Mouse (Mus musculus) intestine, postnatal 0 days (tissue): ENCODE data around the gene Maged1. TPM values are rescaled to one million over a fixed set of nuclear protein-coding genes. Genes with fewer than 3 reads are reported as not detected.

Source experiments
- ATAC-seq: fragments of 200-750 bp; cut with Nextera tagmentation; 2 replicates; pipeline ENCODE4 v1.8.0; 2017; ENCODE audit warnings: mild to moderate bottlenecking, moderate TSS enrichment, moderate library complexity
- H3K27ac ChIP-seq: fragments of 300-500 bp; sonication (generic); 2 replicates; pipeline ENCODE4 v1.5.1; 2014; ENCODE audit warnings: mild to moderate bottlenecking, low read depth, low read length, moderate library complexity
- H3K27me3 ChIP-seq: fragments of 300-500 bp; sonication (generic); replicated peaks from 2 replicates; pipeline ENCODE4 v1.6.1; 2014; ENCODE audit warnings: low read length, mixed read lengths; ENCODE audit not compliant: control insufficient read depth, insufficient read depth
- H3K36me3 ChIP-seq: fragments of 300-500 bp; sonication (generic); 2 replicates; pipeline ENCODE4 v1.6.1; 2014; ENCODE audit warnings: mild to moderate bottlenecking, moderate library complexity; ENCODE audit not compliant: control insufficient read depth, insufficient read depth
- H3K4me1 ChIP-seq: fragments of 300-500 bp; sonication (generic); replicated peaks from 2 replicates; pipeline ENCODE4 v1.6.1; 2014; ENCODE audit warnings: antibody characterized with exemption, low read length, mixed read lengths; ENCODE audit not compliant: control insufficient read depth, insufficient read depth
- H3K4me2 ChIP-seq: fragments of 300-500 bp; sonication (generic); replicated peaks from 2 replicates; pipeline ENCODE4 v1.6.1; 2014; ENCODE audit warnings: low read depth, mild to moderate bottlenecking, moderate library complexity
- H3K4me3 ChIP-seq: fragments of 300-500 bp; sonication (generic); 2 replicates; pipeline ENCODE4 v1.5.1; 2014; ENCODE audit warnings: low read depth, low read length
- H3K9ac ChIP-seq: fragments of 300-500 bp; sonication (generic); 2 replicates; pipeline ENCODE4 v1.6.1; 2014; ENCODE audit warnings: mild to moderate bottlenecking, low read depth, low read length
- H3K9me3 ChIP-seq: fragments of 300-500 bp; sonication (generic); 2 replicates; pipeline ENCODE4 v1.6.1; 2016; ENCODE audit warnings: mixed run types; ENCODE audit not compliant: control insufficient read depth
- CTCF ChIP-seq: sonication (generic); IDR thresholded peaks from 2 replicates; pipeline ENCODE4 v1.5.1; 2016; ENCODE audit warnings: low read depth, mild to moderate bottlenecking, control low read depth, antibody characterized with exemption, moderate library complexity
- WGBS: fragments of 180-500 bp; shearing (Covaris S2); extraction: QIAGEN DNeasy Blood & Tissue Kit; methylation state at CpG from one replicate; pipeline ENCODE4 v1.1.7; 2014; 5-methylcytosine and 5-hydroxymethylcytosine counted together
- polyA plus RNA-seq: library from polyadenylated mRNA; unstranded; fragments of >200 nt; fragmentation: Nextera tagmentation; extraction: Ambion mirVana; gene quantifications from 2 replicates; pipeline ENCODE4 v1.2.1, GENCODE M21; 2015

The Maged1 gene
- polyA plus RNA-seq, 1 experiment from 2014 or later, result 121 TPM

GRCm38 (mm10) chrX:94542536-94542935 is 593 bp upstream of the Maged1 start:
- Histone ChIP-seq H3K27ac (no peak overlapping the region), H3K4me3 (peak overlapping the region; percentile 62), H3K27me3 (no peaks in the 10 kb centered on the region), H3K4me1 (no peaks in the 10 kb centered on the region), H3K9me3 (no peaks in the 10 kb centered on the region), H3K36me3 (0 out of 2 replicates have a peak, but pooled peaks cover 5% of the 10 kb centered on the region), H3K4me2 (peak overlapping the region; percentile 63), H3K9ac (no peak overlapping the region)
- no peak for TF ChIP-seq CTCF
- 33% methylated on average over 9 of the region's 9 CpGs for WGBS
- no peak for ATAC-seq

DNA sequence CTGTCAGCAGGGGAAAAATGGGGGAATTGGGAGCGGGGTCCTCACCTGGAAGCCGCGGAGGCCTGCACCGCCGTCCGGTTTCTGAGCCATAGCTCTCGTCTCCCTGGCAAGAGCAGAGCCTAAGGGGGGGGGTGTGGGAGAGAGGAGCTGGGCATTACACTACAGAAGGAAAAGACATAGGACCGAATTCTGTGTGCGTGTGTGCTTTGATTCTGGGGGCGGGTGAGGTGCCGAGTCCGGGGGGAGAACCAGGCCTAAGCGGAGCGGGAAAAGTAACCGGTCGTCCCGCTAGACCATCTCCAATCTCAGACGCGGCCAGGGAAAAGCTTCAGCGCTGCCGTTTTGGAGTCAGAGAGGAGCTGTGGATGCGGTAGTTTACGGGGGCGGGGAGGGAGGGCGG is 737 bp downstream of the Maged1 start:
- WGBS, result 24% methylated on average over 25 of the region's 25 CpGs
- Histone ChIP-seq H3K4me2 (peak overlapping the region; percentile 63), H3K4me3 (peak overlapping the region; percentile 62), H3K27ac (peak overlapping the region; percentile 60), H3K4me1 (no peaks in the 10 kb centered on the region), H3K36me3 (0 out of 2 replicates have a peak, but pooled peaks cover 5% of the 10 kb centered on the region), H3K9ac (peak overlapping the region; percentile 57), H3K27me3 (no peaks in the 10 kb centered on the region), H3K9me3 (no peaks in the 10 kb centered on the region)
- TF ChIP-seq CTCF, result no peak
- no peak; the same call in 1 of the 2 replicates for ATAC-seq

GRCm38 (mm10) chrX:94540341-94541201 is 1.4 kb downstream of the Maged1 start:
- H3K27me3 ChIP-seq, result no peaks in the 10 kb centered on the region
- H3K27ac ChIP-seq, result 0 out of 2 replicates have a peak overlapping the region, but pooled peaks have one; percentile 60
- peaks cover 5% of the 10 kb centered on the region; the same call in 1 of the 2 replicates for H3K36me3 ChIP-seq
- H3K9me3 ChIP-seq, result no peaks in the 10 kb centered on the region
- ATAC-seq, result peak; percentile 30; the same call in 1 of the 2 replicates
- TF ChIP-seq CTCF, result no peak
- no peaks in the 10 kb centered on the region for H3K4me1 ChIP-seq
- WGBS, result 22% methylated on average over 37 of the region's 37 CpGs
- H3K9ac ChIP-seq, result peak overlapping the region; percentile 57
- peak overlapping the region; percentile 63 for H3K4me2 ChIP-seq
- peak overlapping the region; percentile 62 for H3K4me3 ChIP-seq

DNA sequence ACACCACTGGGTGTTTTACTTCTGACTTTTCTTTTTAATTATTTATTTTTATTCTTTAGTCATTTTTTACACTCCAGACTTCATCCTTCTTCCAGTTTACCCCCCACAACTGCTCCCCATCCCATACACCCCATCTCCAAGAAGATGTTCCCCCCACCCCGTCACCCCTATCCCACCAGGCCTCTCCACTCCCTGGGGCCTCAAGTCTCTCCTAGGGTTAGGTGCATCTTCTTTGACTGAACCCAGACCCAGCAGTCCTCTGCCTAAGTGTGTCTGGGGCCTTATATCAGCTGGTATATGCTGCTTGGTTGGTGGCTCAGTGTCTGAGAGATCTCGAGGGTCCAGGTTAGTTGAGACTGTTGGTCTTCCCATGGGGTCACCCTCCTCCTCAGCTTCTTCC is 7.6 kb downstream of the Maged1 start:
- H3K36me3 ChIP-seq, result peaks cover 5% of the 10 kb centered on the region; the same call in 1 of the 2 replicates
- H3K4me2 ChIP-seq, result no peak overlapping the region
- no peak overlapping the region for H3K27ac ChIP-seq
- H3K9ac ChIP-seq, result no peak overlapping the region
- no peak overlapping the region for H3K4me3 ChIP-seq
- no peak for ATAC-seq
- no peak for TF ChIP-seq CTCF
- H3K9me3 ChIP-seq, result no peaks in the 10 kb centered on the region
- 60% methylated on average over 2 of the region's 2 CpGs for WGBS
- H3K27me3 ChIP-seq, result no peaks in the 10 kb centered on the region
- H3K4me1 ChIP-seq, result no peaks in the 10 kb centered on the region

DNA sequence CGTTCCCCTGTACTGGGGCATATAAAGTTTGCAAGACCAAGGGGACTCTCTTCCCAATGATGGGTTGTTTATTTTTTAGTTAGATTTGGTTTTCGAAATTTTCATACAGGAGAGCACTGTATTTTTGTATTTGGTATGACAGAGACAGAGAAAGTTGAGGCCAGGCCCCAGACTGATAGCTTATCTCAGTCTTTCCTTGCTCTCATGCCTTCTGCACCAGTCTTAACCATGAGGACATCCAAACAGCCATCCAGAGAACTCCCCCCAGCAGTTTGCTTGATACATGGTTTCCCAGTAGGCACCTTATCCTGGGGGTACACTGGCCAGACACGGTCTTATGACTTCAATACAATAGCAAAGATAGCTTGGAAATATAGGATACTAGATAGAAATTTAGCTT is 11.6 kb downstream of the Maged1 start:
- WGBS, result 84% methylated on average over 3 of the region's 3 CpGs
- H3K27me3 ChIP-seq, result no peaks in the 10 kb centered on the region
- H3K27ac ChIP-seq, result no peak overlapping the region
- no peak overlapping the region for H3K4me3 ChIP-seq
- TF ChIP-seq CTCF, result no peak
- H3K4me2 ChIP-seq, result no peak overlapping the region
- no peak overlapping the region for H3K9ac ChIP-seq
- no peak for ATAC-seq
- no peaks in the 10 kb centered on the region for H3K36me3 ChIP-seq
- H3K9me3 ChIP-seq, result no peaks in the 10 kb centered on the region
- H3K4me1 ChIP-seq, result no peaks in the 10 kb centered on the region

GRCm38 (mm10) chrX:94522166-94522565 is 19.8 kb downstream of the Maged1 start:
- Histone ChIP-seq H3K27ac (no peak overlapping the region), H3K4me2 (no peak overlapping the region), H3K27me3 (no peaks in the 10 kb centered on the region), H3K36me3 (no peaks in the 10 kb centered on the region), H3K9ac (no peak overlapping the region), H3K9me3 (no peaks in the 10 kb centered on the region), H3K4me1 (no peaks in the 10 kb centered on the region), H3K4me3 (no peak overlapping the region)
- ATAC-seq, result no peak
- 60% methylated on average over 3 of the region's 3 CpGs for WGBS
- TF ChIP-seq CTCF, result no peak
